Mouse (Mus musculus) cortical plate, adult 2 months (tissue): ENCODE measurements around the gene Gm6685.

Experiments used
- CTCF ChIP-seq: fragments of 200-500 bp; IDR thresholded peaks from 2 replicates; pipeline ENCODE4 v1.5.1; 2011; ENCODE audit warnings: mild to moderate bottlenecking, control low read depth, low read length; ENCODE audit not compliant: insufficient read depth; ENCODE audit errors: extremely low read depth
- POLR2A ChIP-seq: fragments of 200-500 bp; IDR thresholded peaks from 2 replicates; pipeline ENCODE4 v1.6.1; 2011; ENCODE audit warnings: mild to moderate bottlenecking, low read length, control low read depth; ENCODE audit not compliant: insufficient read depth; ENCODE audit errors: extremely low read depth

DNA sequence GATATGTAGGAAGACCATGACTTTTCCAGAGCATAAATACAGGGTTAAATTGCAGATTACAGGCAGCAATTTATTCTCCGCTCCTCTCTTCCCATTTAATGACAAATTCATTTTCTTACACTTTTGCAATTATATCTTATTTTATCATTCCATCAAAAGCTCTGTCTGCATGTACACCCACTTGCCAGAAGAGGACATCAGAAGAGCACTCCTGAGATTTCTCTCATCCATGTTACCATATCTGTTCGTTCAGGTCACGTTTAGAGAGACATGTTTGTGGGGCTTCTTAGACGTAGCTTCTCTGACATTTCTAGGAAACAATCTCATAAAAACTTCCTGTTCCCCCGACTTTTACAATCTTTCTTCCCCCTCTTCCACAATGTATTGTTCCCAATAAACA is 2.2 kb upstream of the Gm6685 start:
- TF ChIP-seq POLR2A = no peak
- TF ChIP-seq CTCF = peak; percentile 29; the same call in 1 of the 2 replicates
